Mouse (Mus musculus): ENCODE data around the gene Gtf3c6. TPM values are rescaled to one million over a fixed set of nuclear protein-coding genes. Genes with fewer than 3 reads are reported as not detected.
A peak's percentile ranks its signal among the peaks of the same experiment; 100 is the strongest.

Gtf3c6 gene
- polyA plus RNA-seq, 1 experiment = 11.7 TPM

DNA sequence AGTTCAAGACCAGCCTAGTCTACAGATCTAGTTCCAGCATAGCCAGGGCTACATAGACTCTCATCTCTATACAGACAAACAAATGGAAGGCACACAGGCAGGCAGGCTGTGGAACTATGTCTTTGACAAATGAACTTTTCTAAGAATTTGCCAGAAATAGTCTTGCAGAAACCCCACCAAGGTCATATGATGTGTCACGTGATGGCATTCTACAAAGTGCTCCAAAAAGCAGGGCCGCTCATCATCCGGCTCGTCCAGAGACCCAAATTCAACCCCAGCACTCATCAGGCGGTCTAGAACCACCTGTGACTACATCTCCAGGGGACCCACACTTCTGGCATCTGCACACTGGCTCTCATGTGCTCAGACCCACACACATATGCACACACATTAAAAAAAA, 20.1 kb downstream of the Gtf3c6 start:
- H3K36me3 ChIP-seq (ENCODE audit: control insufficient read depth, insufficient read depth, low read length) = no peaks in the 10 kb centered on the region; the same call in 1 of the 2 replicates
- TF ChIP-seq POLR2A (IDR thresholded peaks at IDR 0.05; ENCODE audit: low read depth, low read length) = no peak
- no peak for TF ChIP-seq CTCF (conservative IDR thresholded peaks at IDR 0.05; ENCODE audit: insufficient read depth, insufficient read length, low read depth, low read length)

DNA sequence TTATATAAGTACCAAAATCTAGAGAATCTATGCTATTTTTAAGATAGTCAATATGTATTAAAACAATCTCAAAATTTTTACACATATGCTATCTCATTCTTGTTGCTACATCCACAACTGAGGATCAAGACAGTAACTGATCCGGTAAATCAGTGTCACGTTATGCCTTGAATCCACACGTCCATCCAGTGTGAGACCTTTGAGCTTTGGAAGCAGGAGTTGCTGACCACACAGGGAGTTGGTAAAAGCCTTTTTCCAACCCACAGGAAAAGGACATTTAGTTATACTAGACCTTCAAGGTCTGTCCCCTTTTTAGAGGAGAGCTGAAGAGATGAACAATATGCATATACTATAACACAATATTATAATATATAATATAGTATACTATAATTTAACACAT, 24.7 kb downstream of the Gtf3c6 start:
- no peak overlapping the region for H3K4me3 ChIP-seq (ENCODE audit: insufficient read depth, low read depth, low read length)
- no peaks in the 10 kb centered on the region; the same call in 1 of the 2 replicates for H3K4me1 ChIP-seq (ENCODE audit: control insufficient read depth, insufficient read depth, low read length)
- no peaks in the 10 kb centered on the region for H3K27me3 ChIP-seq (replicated peaks; ENCODE audit: control insufficient read depth, insufficient read depth, low read length)
- WGBS = 61% methylated on average over 3 of the region's 3 CpGs
- peak; percentile 56 for DNase-seq
- H3K36me3 ChIP-seq (ENCODE audit: control insufficient read depth, insufficient read depth, low read length) = no peaks in the 10 kb centered on the region; the same call in 1 of the 2 replicates
- TF ChIP-seq POLR2A (IDR thresholded peaks at IDR 0.05; ENCODE audit: low read depth, low read length) = no peak
- TF ChIP-seq CTCF (conservative IDR thresholded peaks at IDR 0.05; ENCODE audit: insufficient read depth, insufficient read length, low read depth, low read length) = no peak
- H3K27ac ChIP-seq (ENCODE audit: insufficient read depth, low read depth, low read length) = no peak overlapping the region

More for the DNA sequence above, 20.1 kb downstream of the Gtf3c6 start:
- DNase-seq = no peak
- no peaks in the 10 kb centered on the region; the same call in 1 of the 2 replicates for H3K4me1 ChIP-seq (ENCODE audit: control insufficient read depth, insufficient read depth, low read length)
- H3K27me3 ChIP-seq (replicated peaks; ENCODE audit: control insufficient read depth, insufficient read depth, low read length) = no peaks in the 10 kb centered on the region
- H3K4me3 ChIP-seq (ENCODE audit: insufficient read depth, low read depth, low read length) = no peak overlapping the region
- WGBS = 96% methylated on average over 5 of the region's 5 CpGs
- H3K27ac ChIP-seq (ENCODE audit: insufficient read depth, low read depth, low read length) = no peak overlapping the region

DNA sequence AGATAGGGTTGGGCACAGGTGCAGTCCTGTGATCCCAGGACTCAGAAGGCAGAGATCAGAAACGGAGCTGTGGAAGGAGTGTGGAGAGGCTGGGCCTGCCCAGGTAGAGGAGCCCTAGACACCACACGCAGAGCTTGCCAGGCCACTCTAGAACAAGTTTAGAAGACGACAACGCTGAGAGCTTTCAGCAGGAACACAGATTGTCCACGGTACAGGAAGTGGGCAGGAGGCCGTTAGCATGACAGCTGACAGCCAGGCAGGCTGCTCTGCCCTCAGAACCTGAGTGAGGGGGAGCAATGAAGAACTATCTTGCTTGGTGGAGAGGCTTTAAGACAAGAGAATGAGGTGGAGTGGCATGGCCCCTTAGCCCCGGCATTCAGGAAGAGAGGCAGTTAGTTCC, 25.5 kb downstream of the Gtf3c6 start:
- H3K4me3 ChIP-seq (ENCODE audit: insufficient read depth, low read depth, low read length) = 0 out of 2 replicates have a peak overlapping the region, but pooled peaks have one; percentile 14
- TF ChIP-seq CTCF (conservative IDR thresholded peaks at IDR 0.05; ENCODE audit: insufficient read depth, insufficient read length, low read depth, low read length) (no peak), POLR2A (IDR thresholded peaks at IDR 0.05; ENCODE audit: low read depth, low read length) (no peak)
- 61% methylated on average over 7 of the region's 7 CpGs for WGBS
- no peak for DNase-seq
- H3K36me3 ChIP-seq (ENCODE audit: control insufficient read depth, insufficient read depth, low read length) = no peaks in the 10 kb centered on the region; the same call in 1 of the 2 replicates
- peak overlapping the region; percentile 3; the same call in 1 of the 2 replicates for H3K27ac ChIP-seq (ENCODE audit: insufficient read depth, low read depth, low read length)
- no peaks in the 10 kb centered on the region; the same call in 1 of the 2 replicates for H3K4me1 ChIP-seq (ENCODE audit: control insufficient read depth, insufficient read depth, low read length)
- no peaks in the 10 kb centered on the region for H3K27me3 ChIP-seq (replicated peaks; ENCODE audit: control insufficient read depth, insufficient read depth, low read length)

DNA sequence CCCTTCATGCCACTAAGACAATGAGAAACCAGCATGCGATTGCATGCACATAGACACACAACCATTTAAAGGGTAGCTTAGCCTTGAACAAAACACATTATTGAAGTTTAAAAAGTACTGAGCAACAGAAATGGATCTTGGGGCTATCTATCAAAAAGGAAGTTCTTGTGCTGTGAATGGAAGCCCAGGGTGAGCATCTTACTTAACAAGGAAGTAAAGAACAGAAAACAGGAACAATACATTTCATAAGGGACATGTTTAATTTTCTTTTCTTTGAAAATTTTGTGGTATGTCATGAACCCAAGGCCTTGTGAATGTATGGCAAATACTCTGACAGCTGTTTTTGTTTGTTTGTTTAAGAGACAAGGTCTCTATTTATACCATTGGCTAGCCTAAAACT, 28.2 kb downstream of the Gtf3c6 start:
- WGBS = 100% methylated on average over 1 of the region's 1 CpGs
- Histone ChIP-seq H3K27me3 (replicated peaks; ENCODE audit: control insufficient read depth, insufficient read depth, low read length) (no peaks in the 10 kb centered on the region), H3K36me3 (ENCODE audit: control insufficient read depth, insufficient read depth, low read length) (no peaks in the 10 kb centered on the region; the same call in none of the 2 replicates), H3K4me1 (ENCODE audit: control insufficient read depth, insufficient read depth, low read length) (no peaks in the 10 kb centered on the region; the same call in 1 of the 2 replicates), H3K27ac (ENCODE audit: insufficient read depth, low read depth, low read length) (no peak overlapping the region), H3K4me3 (ENCODE audit: insufficient read depth, low read depth, low read length) (no peak overlapping the region)
- DNase-seq = no peak
- TF ChIP-seq POLR2A (IDR thresholded peaks at IDR 0.05; ENCODE audit: low read depth, low read length) (no peak), CTCF (conservative IDR thresholded peaks at IDR 0.05; ENCODE audit: insufficient read depth, insufficient read length, low read depth, low read length) (no peak)

DNA sequence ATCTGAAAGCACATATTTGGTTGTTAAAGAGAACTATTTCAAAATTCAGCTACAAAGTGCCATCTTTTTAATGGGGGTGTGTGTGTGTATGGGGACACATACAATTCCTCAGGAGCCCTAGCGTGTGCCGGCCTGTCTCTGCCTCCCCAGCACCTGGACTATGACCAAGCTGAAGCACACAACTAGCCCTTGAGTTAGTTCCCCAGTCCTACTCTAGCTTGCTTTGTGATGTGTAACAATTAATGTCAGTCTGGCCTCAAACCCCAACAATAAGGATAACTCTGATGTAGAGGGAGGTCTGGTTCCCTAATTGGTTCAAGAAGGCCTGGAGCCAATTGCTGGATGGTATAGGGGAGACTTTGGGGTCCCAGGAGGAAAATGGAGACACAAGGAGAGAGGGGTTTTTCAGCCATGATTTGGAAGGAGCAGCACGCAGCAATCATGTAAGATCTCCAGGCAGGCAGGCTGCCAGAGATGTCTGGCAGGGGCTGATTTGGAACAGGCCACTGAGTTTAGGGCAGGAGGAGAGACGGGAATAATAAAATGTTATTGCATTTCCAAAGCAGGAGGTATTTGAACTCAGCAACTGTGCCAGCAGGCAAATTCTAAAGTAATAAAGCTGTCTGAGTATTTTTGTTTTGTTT, 30.1 kb downstream of the Gtf3c6 start:
- TF ChIP-seq POLR2A (IDR thresholded peaks at IDR 0.05; ENCODE audit: low read depth, low read length) (no peak), CTCF (conservative IDR thresholded peaks at IDR 0.05; ENCODE audit: insufficient read depth, insufficient read length, low read depth, low read length) (no peak)
- no peak for DNase-seq
- Histone ChIP-seq H3K27me3 (replicated peaks; ENCODE audit: control insufficient read depth, insufficient read depth, low read length) (no peaks in the 10 kb centered on the region), H3K27ac (ENCODE audit: insufficient read depth, low read depth, low read length) (no peak overlapping the region), H3K4me3 (ENCODE audit: insufficient read depth, low read depth, low read length) (no peak overlapping the region), H3K4me1 (ENCODE audit: control insufficient read depth, insufficient read depth, low read length) (no peaks in the 10 kb centered on the region), H3K36me3 (ENCODE audit: control insufficient read depth, insufficient read depth, low read length) (peaks cover 2% of the 10 kb centered on the region)
- WGBS = 63% methylated on average over 4 of the region's 4 CpGs

DNA sequence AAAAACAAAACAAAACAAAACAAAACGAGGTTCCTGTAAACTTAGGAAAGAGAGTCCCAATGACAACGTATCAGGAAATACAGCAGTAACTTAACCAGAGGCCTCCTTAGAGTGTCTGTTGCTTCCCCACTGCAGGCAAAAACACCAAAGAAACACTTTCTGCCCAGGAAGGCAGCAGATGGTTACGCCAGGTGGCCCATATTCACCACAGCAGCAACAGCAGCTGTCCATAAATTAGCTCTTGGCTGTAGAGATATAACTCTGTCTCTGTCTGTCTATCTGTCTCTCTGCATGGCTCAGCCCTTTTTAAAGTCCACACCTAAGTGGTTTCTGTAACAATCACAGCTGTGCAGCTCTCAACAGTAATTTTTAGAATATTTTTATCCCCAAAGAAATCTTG, 39.0 kb downstream of the Gtf3c6 start:
- 60% methylated on average over 3 of the region's 3 CpGs for WGBS

DNA sequence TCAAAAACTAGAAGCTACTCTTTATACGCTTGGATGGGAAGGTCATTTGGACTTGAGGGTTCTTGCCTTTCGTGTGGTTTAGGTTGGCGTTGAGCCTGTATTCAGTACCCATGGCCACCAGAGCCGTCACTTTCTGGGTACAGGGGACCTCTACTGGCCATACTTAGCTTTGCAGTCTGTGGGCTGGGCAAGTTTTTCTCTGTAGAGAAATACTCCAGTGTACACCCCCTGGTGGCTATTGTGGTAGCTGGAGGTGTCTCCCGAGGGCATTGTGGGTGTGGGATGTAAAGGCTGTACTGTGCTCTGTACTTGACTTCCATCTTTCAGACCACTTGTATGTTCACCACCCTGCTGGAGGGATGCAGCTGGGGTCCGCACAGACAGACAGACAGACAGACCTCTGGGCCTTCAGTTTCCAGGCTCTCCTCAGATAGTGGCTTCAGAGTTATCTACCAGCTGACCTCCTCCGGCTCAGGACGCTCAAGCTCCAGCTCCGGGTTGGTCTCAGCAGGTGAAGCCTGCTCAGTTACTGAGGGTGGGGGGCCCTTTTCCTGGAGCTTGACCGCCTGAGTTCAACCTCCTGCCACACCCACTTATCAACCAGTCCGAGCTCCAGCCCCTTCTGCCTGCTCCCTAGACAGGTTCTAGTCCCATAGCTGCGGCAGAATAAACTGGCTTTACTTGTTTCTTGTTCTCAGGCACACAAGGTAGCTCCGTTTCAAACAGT, 45.3 kb downstream of the Gtf3c6 start:
- H3K36me3 ChIP-seq (ENCODE audit: control insufficient read depth, insufficient read depth, low read length) = no peaks in the 10 kb centered on the region
- H3K27ac ChIP-seq (ENCODE audit: insufficient read depth, low read depth, low read length) = no peak overlapping the region
- WGBS = 38% methylated on average over 13 of the region's 13 CpGs
- no peaks in the 10 kb centered on the region for H3K4me1 ChIP-seq (ENCODE audit: control insufficient read depth, insufficient read depth, low read length)
- DNase-seq = peak; percentile 96
- H3K4me3 ChIP-seq (ENCODE audit: insufficient read depth, low read depth, low read length) = no peak overlapping the region
- TF ChIP-seq POLR2A (IDR thresholded peaks at IDR 0.05; ENCODE audit: low read depth, low read length) = no peak
- TF ChIP-seq CTCF (conservative IDR thresholded peaks at IDR 0.05; ENCODE audit: insufficient read depth, insufficient read length, low read depth, low read length) = peak; percentile 98
- H3K27me3 ChIP-seq (replicated peaks; ENCODE audit: control insufficient read depth, insufficient read depth, low read length) = no peaks in the 10 kb centered on the region

More for the DNA sequence above, 39.0 kb downstream of the Gtf3c6 start:
- no peak for DNase-seq
- H3K27me3 ChIP-seq (replicated peaks; ENCODE audit: control insufficient read depth, insufficient read depth, low read length) = no peaks in the 10 kb centered on the region
- no peaks in the 10 kb centered on the region for H3K4me1 ChIP-seq (ENCODE audit: control insufficient read depth, insufficient read depth, low read length)
- no peak overlapping the region for H3K27ac ChIP-seq (ENCODE audit: insufficient read depth, low read depth, low read length)
- peaks cover 2% of the 10 kb centered on the region; the same call in 1 of the 2 replicates for H3K36me3 ChIP-seq (ENCODE audit: control insufficient read depth, insufficient read depth, low read length)
- no peak overlapping the region for H3K4me3 ChIP-seq (ENCODE audit: insufficient read depth, low read depth, low read length)
- no peak for TF ChIP-seq CTCF (conservative IDR thresholded peaks at IDR 0.05; ENCODE audit: insufficient read depth, insufficient read length, low read depth, low read length)
- no peak for TF ChIP-seq POLR2A (IDR thresholded peaks at IDR 0.05; ENCODE audit: low read depth, low read length)

Other genes starting within 250 kb of the Gtf3c6 start
- gene Mfsd4b1, start 232.8 kb downstream of the Gtf3c6 start, polyA plus RNA-seq (2012; rRNA removed) = 81.5 and 102 TPM in 2 replicates
- 56.8 and 57.2 TPM in 2 replicates for gene Slc16a10, start 115.8 kb downstream of the Gtf3c6 start, polyA plus RNA-seq (2012; rRNA removed)
- 2.9 and 5.6 TPM in 2 replicates for gene Rpf2, start 11.1 kb downstream of the Gtf3c6 start, polyA plus RNA-seq (2012; rRNA removed)
- 12.8 and 18.4 TPM in 2 replicates for gene Amd1, start 44.1 kb upstream of the Gtf3c6 start, polyA plus RNA-seq (2012; rRNA removed)
- 6.6 and 6.8 TPM in 2 replicates for gene Cdk19, start 81.5 kb upstream of the Gtf3c6 start, polyA plus RNA-seq (2012; rRNA removed)